In the genomic region with DNA sequence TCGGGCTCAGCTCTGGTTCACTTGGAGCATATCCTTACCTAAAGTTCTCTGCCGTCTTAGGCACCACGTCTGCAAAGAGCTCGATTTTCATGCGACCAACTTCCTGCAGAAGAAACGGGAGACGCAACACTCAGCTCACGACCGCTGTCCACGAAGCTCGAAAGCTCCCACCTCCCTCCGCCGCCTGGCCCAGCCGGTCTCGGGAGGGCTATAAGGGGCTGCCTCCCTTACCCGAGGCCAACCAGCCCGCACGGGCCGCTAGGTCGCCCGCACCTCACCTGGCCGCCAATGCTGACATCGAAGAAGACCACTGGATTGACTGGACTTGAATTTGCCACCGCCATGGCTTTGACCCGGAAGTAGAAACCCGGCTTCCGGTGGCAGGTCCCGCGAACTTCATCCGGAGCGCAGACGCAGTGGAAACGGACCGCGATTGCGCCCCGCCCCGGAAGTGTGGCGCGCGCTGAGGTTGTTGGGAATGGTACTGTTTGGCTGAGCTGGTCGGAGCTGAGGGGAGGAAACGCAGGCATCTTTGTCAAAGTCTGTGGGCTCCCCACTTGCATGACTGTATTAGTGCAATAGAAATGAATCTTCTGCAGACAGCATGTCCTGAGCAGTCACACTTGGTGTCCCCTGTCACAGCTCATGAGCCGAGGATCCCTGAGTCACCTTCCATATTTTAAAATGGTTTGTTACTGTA, we compare ENCODE assay signal across 8 mouse cellular contexts. TPM values are rescaled to one million over a fixed set of nuclear protein-coding genes. Genes with fewer than 3 reads are reported as not detected.
DNase-seq lines count a peak whose midpoint lies in the region; ATAC-seq lines count a peak whose summit lies in the region.

Ppih (minus strand) TSS at position 416 of the 700 bp plus-strand sequence.

- peaks cover 39% of the 10 kb centered on the region for H3K36me3 ChIP-seq in heart, embryonic 10.5 days
- H3K36me3 ChIP-seq in kidney, embryonic 15.5 days: peaks cover 40% of the 10 kb centered on the region

- peaks cover 4% of the 10 kb centered on the region; the same call in 1 of the 2 replicates for H3K27me3 ChIP-seq in heart, embryonic 10.5 days (ENCODE audit: insufficient read depth, poor library complexity, severe bottlenecking)
- H3K27me3 ChIP-seq in kidney, embryonic 15.5 days: no peaks in the 10 kb centered on the region

- peak; percentile 99 for ATAC-seq in erythroblast, adult 5-6 weeks (replicated peaks; ENCODE audit: low FRiP score, poor library complexity, severe bottlenecking)
- ATAC-seq in kidney, embryonic 15.5 days (replicated peaks; ENCODE audit: low FRiP score): peak; percentile 98
- peak; percentile 98 for ATAC-seq in monocyte, adult 5-6 weeks (replicated peaks; ENCODE audit: insufficient number of reproducible peaks, low FRiP score, low TSS enrichment, poor library complexity, severe bottlenecking)

- peak within 1 kb of the TSS; percentile 86 for H3K27ac ChIP-seq in heart, embryonic 10.5 days
- peak within 1 kb of the TSS; percentile 84 for H3K27ac ChIP-seq in kidney, embryonic 15.5 days

- peak; percentile 96 for DNase-seq in B cell, adult 2 months
- peak; percentile 97 for DNase-seq in brain, adult 2 months (ENCODE audit: low read depth, low spot score)
- peak; percentile 97 for DNase-seq in heart, embryonic 10.5 days (ENCODE audit: low spot score)
- peak; percentile 93 for DNase-seq in liver
- peak; percentile 93 to 96 for DNase-seq in spleen, postnatal 4 days (ENCODE audit: low spot score in 2 of 2)

- peak within 1 kb of the TSS; percentile 77 for H3K4me3 ChIP-seq in heart, embryonic 10.5 days
- H3K4me3 ChIP-seq in kidney, embryonic 15.5 days (replicated peaks): peak within 1 kb of the TSS; percentile 63

- under 1% methylated on average over 44 of the region's 44 CpGs for WGBS in heart, embryonic 10.5 days
- under 1% methylated on average over 44 of the region's 44 CpGs for WGBS in kidney, embryonic 15.5 days

- peaks cover 17% of the 10 kb centered on the region for H3K4me1 ChIP-seq in heart, embryonic 10.5 days
- peaks cover 16% of the 10 kb centered on the region for H3K4me1 ChIP-seq in kidney, embryonic 15.5 days

- no peaks in the 10 kb centered on the region for H3K9me3 ChIP-seq in heart, embryonic 10.5 days
- H3K9me3 ChIP-seq in kidney, embryonic 15.5 days (replicated peaks): no peaks in the 10 kb centered on the region

- peak within 1 kb of the TSS; percentile 60 for H3K9ac ChIP-seq in kidney, embryonic 15.5 days

- H3K4me2 ChIP-seq in kidney, embryonic 15.5 days: peak within 1 kb of the TSS; percentile 89

RNA-seq across cellular contexts. Expression of gene Ppih, which starts in this region (rescaled TPM):
- total RNA-seq in erythroblast, adult 5-6 weeks (2015; ENCODE audit: low replicate concordance): 12.1 and 21.7 TPM in 2 replicates
- total RNA-seq in erythroblast, adult 5-6 weeks (2017; ENCODE audit: low replicate concordance): 32.9 and 35.6 TPM in 2 replicates
- polyA plus RNA-seq in heart, embryonic 10.5 days (2016; fragmentation: Nextera tagmentation; extraction: Ambion mirVana): 70.6 and 98.8 TPM in 2 replicates
- polyA plus RNA-seq in kidney, embryonic 15.5 days (2015; fragmentation: Nextera tagmentation; extraction: Ambion mirVana): 102 and 115 TPM in 2 replicates
- 35.8 to 75.4 TPM (median 39.9 TPM) in 3 replicates for total RNA-seq in monocyte, adult 5-6 weeks (2017)

Comparison
In these comparisons a context has a peak if more than half of its experiments do, and no peak if none do; other contexts are left out.
1. Peak in every context shown above with its lines: DNase-seq, ATAC-seq, H3K4me3 ChIP-seq and H3K27ac ChIP-seq.